Mouse (Mus musculus) heart, adult 2 months (tissue): ENCODE results near the gene Ncmap.

Experiments used
- CTCF ChIP-seq: fragments of 200-600 bp; IDR thresholded peaks from 2 replicates; pipeline ENCODE4 v1.8.1; 2022; ENCODE audit warnings: antibody characterized with exemption, mild to moderate bottlenecking, moderate library complexity
- EP300 ChIP-seq: fragments of 200-500 bp; IDR thresholded peaks from 2 replicates; pipeline ENCODE4 v1.6.1; 2011; ENCODE audit warnings: low read depth, low read length, control low read depth; ENCODE audit not compliant: insufficient read depth
- POLR2A ChIP-seq: fragments of 200-500 bp; IDR thresholded peaks from 2 replicates; pipeline ENCODE4 v1.6.1; 2011; ENCODE audit warnings: mild to moderate bottlenecking, low read depth, low read length, control low read depth; ENCODE audit not compliant: insufficient read depth

GRCm38 (mm10) chr4:135326469-135326868, 71.6 kb downstream of the Ncmap start:
- TF ChIP-seq POLR2A (no peak), CTCF (no peak), EP300 (no peak)
